Comparison of ENCODE assay signal across 10 mouse cellular contexts in genomic region chr2:25403994-25404393, GRCm38 (mm10). TPM values are rescaled to one million over a fixed set of nuclear protein-coding genes. Genes with fewer than 3 reads are reported as not detected.
DNase-seq lines count a peak whose midpoint lies in the region; ATAC-seq and TF ChIP-seq lines count a peak whose summit lies in the region.
"Had no signal": no experiment of that assay in that cellular context is flagged by ENCODE, and none has a peak within 500 bp of the region (broad histone marks: within the 10 kb centered on the region; RNA-seq: fewer than 3 reads in every experiment).

No protein-coding gene starts in this region.

- 89% methylated on average over 4 of the region's 4 CpGs for WGBS in forebrain, embryonic 12.5 days
- WGBS in limb, embryonic 14.5 days = 82% methylated on average over 4 of the region's 4 CpGs
- WGBS in stomach, embryonic 16.5 days = 81% methylated on average over 4 of the region's 4 CpGs

- H3K9me3 ChIP-seq in forebrain, embryonic 12.5 days = no peaks in the 10 kb centered on the region
- H3K9me3 ChIP-seq in limb, embryonic 14.5 days (ENCODE audit: control insufficient read depth, low read length) = no peaks in the 10 kb centered on the region
- no peaks in the 10 kb centered on the region for H3K9me3 ChIP-seq in stomach, embryonic 16.5 days (replicated peaks; ENCODE audit: control insufficient read depth, low read length)

- TF ChIP-seq CTCF in layer of hippocampus, adult 2 months (conservative IDR thresholded peaks at IDR 0.05) = no peak

- H3K9ac ChIP-seq in forebrain, embryonic 12.5 days = peak overlapping the region; percentile 91
- no peak overlapping the region for H3K9ac ChIP-seq in limb, embryonic 14.5 days (ENCODE audit: low read depth, low read length, severe bottlenecking)
- no peak overlapping the region for H3K9ac ChIP-seq in stomach, embryonic 16.5 days (ENCODE audit: low read length)

- peak overlapping the region; percentile 97 for H3K27ac ChIP-seq in layer of hippocampus, adult 2 months
- no peak overlapping the region for H3K27ac ChIP-seq in forebrain, embryonic 12.5 days
- H3K27ac ChIP-seq in limb, embryonic 14.5 days (replicated peaks; ENCODE audit: low read depth, low read length) = no peak overlapping the region
- H3K27ac ChIP-seq in stomach, embryonic 16.5 days (ENCODE audit: low read length) = no peak overlapping the region

- no peak for ATAC-seq in forebrain, embryonic 12.5 days (ENCODE audit: low FRiP score)
- ATAC-seq in limb, embryonic 14.5 days (ENCODE audit: low FRiP score, low read depth) = no peak
- ATAC-seq in stomach, embryonic 16.5 days (ENCODE audit: insufficient read depth, low FRiP score) = no peak

- DNase-seq in layer of hippocampus, adult 2 months (ENCODE audit: low spot score in 2 of 2) = no peak
- DNase-seq in layer of hippocampus, postnatal 14 days (ENCODE audit: low spot score in 2 of 2) = no peak
- DNase-seq in limb, embryonic 14.5 days (ENCODE audit: low spot score) = no peak
- DNase-seq in urinary bladder, postnatal 36 days (ENCODE audit: low spot score in 2 of 2) = no peak
- no peak for DNase-seq in T-cell, adult 2 months (ENCODE audit: low spot score)
- DNase-seq: lung, postnatal 36 days; right cerebral cortex, adult 18-20 months; thymus, postnatal 4 days had no signal

- peaks cover 27% of the 10 kb centered on the region for H3K4me1 ChIP-seq in forebrain, embryonic 12.5 days
- H3K4me1 ChIP-seq in limb, embryonic 14.5 days (ENCODE audit: control insufficient read depth, insufficient read depth, low read length) = no peaks in the 10 kb centered on the region
- H3K4me1 ChIP-seq in stomach, embryonic 16.5 days (ENCODE audit: control insufficient read depth, insufficient read depth, low read length) = peaks cover 4% of the 10 kb centered on the region; the same call in 1 of the 2 replicates

- H3K4me3 ChIP-seq in layer of hippocampus, adult 2 months = peak overlapping the region; percentile 88
- peak overlapping the region; percentile 90 for H3K4me3 ChIP-seq in forebrain, embryonic 12.5 days (replicated peaks)
- peak overlapping the region; percentile 52; the same call in 1 of the 2 replicates for H3K4me3 ChIP-seq in limb, embryonic 14.5 days (replicated peaks; ENCODE audit: low read length)
- H3K4me3 ChIP-seq in stomach, embryonic 16.5 days (replicated peaks; ENCODE audit: low read length) = peak overlapping the region; percentile 53; the same call in 1 of the 2 replicates

- H3K27me3 ChIP-seq in forebrain, embryonic 12.5 days = peaks cover 29% of the 10 kb centered on the region
- H3K27me3 ChIP-seq in limb, embryonic 14.5 days (ENCODE audit: control insufficient read depth, insufficient read depth, low read length) = peaks cover 55% of the 10 kb centered on the region
- H3K27me3 ChIP-seq in stomach, embryonic 16.5 days (ENCODE audit: control insufficient read depth, insufficient read depth, low read length) = peaks cover 20% of the 10 kb centered on the region

- H3K36me3 ChIP-seq in forebrain, embryonic 12.5 days (replicated peaks) = peaks cover 20% of the 10 kb centered on the region
- no peaks in the 10 kb centered on the region for H3K36me3 ChIP-seq in limb, embryonic 14.5 days (ENCODE audit: control insufficient read depth, insufficient read depth, low read length)
- H3K36me3 ChIP-seq in stomach, embryonic 16.5 days (ENCODE audit: control insufficient read depth, insufficient read depth, low read length) = no peaks in the 10 kb centered on the region

- no peak for TF ChIP-seq POLR2A in limb, embryonic 14.5 days (IDR thresholded peaks at IDR 0.05; ENCODE audit: borderline replicate concordance, extremely low read depth, insufficient read depth, insufficient read length)

- peak overlapping the region; percentile 76 for H3K4me2 ChIP-seq in forebrain, embryonic 12.5 days
- 0 out of 2 replicates have a peak overlapping the region, but pooled peaks have one; percentile 60 for H3K4me2 ChIP-seq in limb, embryonic 14.5 days (replicated peaks; ENCODE audit: low read depth, low read length, severe bottlenecking)
- H3K4me2 ChIP-seq in stomach, embryonic 16.5 days (ENCODE audit: low read depth, low read length) = peak overlapping the region; percentile 81; the same call in 1 of the 2 replicates

RNA-seq across cellular contexts. Expression of gene Npdc1, which starts 4.8 kb away (rescaled TPM):
- total RNA-seq in layer of hippocampus, adult 2 months (2021) = 100 to 1,000 TPM; 429 to 433 TPM
- 100 to 1,000 TPM; 402 to 418 TPM for total RNA-seq in layer of hippocampus, postnatal 14 days (2021)
- polyA plus RNA-seq in forebrain, embryonic 12.5 days (2016; fragmentation: Nextera tagmentation; extraction: Ambion mirVana) = 192 and 198 TPM in 2 replicates
- 76.2 TPM in 2 replicates for polyA plus RNA-seq in limb, embryonic 14.5 days (2012; rRNA removed)
- 38.9 and 42.9 TPM in 2 replicates for polyA plus RNA-seq in limb, embryonic 14.5 days (2014; fragmentation: Nextera tagmentation; extraction: Ambion mirVana)
- polyA plus RNA-seq in stomach, embryonic 16.5 days (2015; fragmentation: Nextera tagmentation; extraction: Ambion mirVana) = 54.9 and 66.1 TPM in 2 replicates

RNA-seq across cellular contexts. Expression of gene Entpd2, which starts 8.3 kb away (rescaled TPM):
- 10 to 100 TPM; 14.6 to 16.6 TPM for total RNA-seq in layer of hippocampus, adult 2 months (2021)
- 10 to 100 TPM; 22.3 to 23.4 TPM for total RNA-seq in layer of hippocampus, postnatal 14 days (2021)
- 0.22 TPM in 1 of 2 replicates, not detected in the other for polyA plus RNA-seq in forebrain, embryonic 12.5 days (2016; fragmentation: Nextera tagmentation; extraction: Ambion mirVana)
- 3.3 and 3.9 TPM in 2 replicates for polyA plus RNA-seq in limb, embryonic 14.5 days (2012; rRNA removed)
- polyA plus RNA-seq in limb, embryonic 14.5 days (2014; fragmentation: Nextera tagmentation; extraction: Ambion mirVana) = 2.1 and 2.6 TPM in 2 replicates
- 16.6 and 19.4 TPM in 2 replicates for polyA plus RNA-seq in stomach, embryonic 16.5 days (2015; fragmentation: Nextera tagmentation; extraction: Ambion mirVana)

RNA-seq across cellular contexts. Expression of gene Fut7, which starts 19.1 kb away (rescaled TPM):
- total RNA-seq in layer of hippocampus, adult 2 months (2021) = under 1 TPM in 1 of 2 experiments, not detected in 1; 0.37 TPM
- total RNA-seq in layer of hippocampus, postnatal 14 days (2021) = under 1 TPM; 0.31 to 0.81 TPM
- 0.14 TPM in 1 of 2 replicates, not detected in the other for polyA plus RNA-seq in forebrain, embryonic 12.5 days (2016; fragmentation: Nextera tagmentation; extraction: Ambion mirVana)
- 0.05 and 0.11 TPM in 2 replicates for polyA plus RNA-seq in limb, embryonic 14.5 days (2012; rRNA removed)
- polyA plus RNA-seq in limb, embryonic 14.5 days (2014; fragmentation: Nextera tagmentation; extraction: Ambion mirVana) = not detected in 2 replicates
- 0.19 TPM in 1 of 2 replicates, not detected in the other for polyA plus RNA-seq in stomach, embryonic 16.5 days (2015; fragmentation: Nextera tagmentation; extraction: Ambion mirVana)

RNA-seq across cellular contexts. Expression of gene Abca2, which starts 24.5 kb away (rescaled TPM):
- total RNA-seq in layer of hippocampus, adult 2 months (2021) = 100 to 1,000 TPM; 159 to 167 TPM
- total RNA-seq in layer of hippocampus, postnatal 14 days (2021) = 100 to 1,000 TPM; 140 to 141 TPM
- 10.9 and 12.5 TPM in 2 replicates for polyA plus RNA-seq in forebrain, embryonic 12.5 days (2016; fragmentation: Nextera tagmentation; extraction: Ambion mirVana)
- 15.3 and 17.4 TPM in 2 replicates for polyA plus RNA-seq in limb, embryonic 14.5 days (2012; rRNA removed)
- 5.9 and 7.4 TPM in 2 replicates for polyA plus RNA-seq in limb, embryonic 14.5 days (2014; fragmentation: Nextera tagmentation; extraction: Ambion mirVana)
- 4.0 and 4.6 TPM in 2 replicates for polyA plus RNA-seq in stomach, embryonic 16.5 days (2015; fragmentation: Nextera tagmentation; extraction: Ambion mirVana)

RNA-seq across cellular contexts. Expression of gene Sapcd2, which starts 31.9 kb away (rescaled TPM):
- 1 to 10 TPM; 3.0 to 4.0 TPM for total RNA-seq in layer of hippocampus, adult 2 months (2021)
- total RNA-seq in layer of hippocampus, postnatal 14 days (2021) = 10 to 100 TPM; 11.9 to 15.3 TPM
- 60.8 and 67.8 TPM in 2 replicates for polyA plus RNA-seq in forebrain, embryonic 12.5 days (2016; fragmentation: Nextera tagmentation; extraction: Ambion mirVana)
- 42.5 and 59.7 TPM in 2 replicates for polyA plus RNA-seq in limb, embryonic 14.5 days (2012; rRNA removed)
- polyA plus RNA-seq in limb, embryonic 14.5 days (2014; fragmentation: Nextera tagmentation; extraction: Ambion mirVana) = 33.1 and 35.9 TPM in 2 replicates
- polyA plus RNA-seq in stomach, embryonic 16.5 days (2015; fragmentation: Nextera tagmentation; extraction: Ambion mirVana) = 30.7 and 35.9 TPM in 2 replicates
